8 mouse cellular contexts compared by ENCODE assay signal in the genomic region with DNA sequence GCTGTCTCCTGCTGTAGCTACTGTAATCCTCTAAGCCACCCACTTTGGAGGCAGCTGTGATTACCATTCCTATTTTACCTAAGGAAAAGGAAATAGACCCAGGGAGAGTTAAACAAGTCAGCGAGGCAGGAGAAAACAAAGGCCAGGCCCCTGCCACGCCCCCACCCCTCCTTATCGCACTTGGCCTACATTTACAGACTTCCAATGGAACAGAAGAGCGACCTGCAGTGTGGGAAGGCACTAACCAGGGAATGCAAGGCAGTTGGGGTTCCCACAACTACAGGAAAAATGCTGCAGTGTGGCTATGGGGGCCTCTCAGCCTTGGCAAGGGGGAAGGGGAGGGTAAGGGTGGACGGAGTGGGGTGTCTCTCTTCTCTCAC. TPM values are rescaled to one million over a fixed set of nuclear protein-coding genes. Genes with fewer than 3 reads are reported as not detected.
A peak's percentile ranks its signal among the peaks of the same experiment; 100 is the strongest.
DNase-seq lines count a peak whose midpoint lies in the region; ATAC-seq lines count a peak whose summit lies in the region.

No protein-coding gene starts in this region.

- no peaks in the 10 kb centered on the region for H3K9me3 ChIP-seq in forebrain, embryonic 10.5 days
- H3K9me3 ChIP-seq in forebrain, embryonic 15.5 days = no peaks in the 10 kb centered on the region
- H3K9me3 ChIP-seq in neural tube, embryonic 11.5 days (ENCODE audit: control insufficient read depth, low read length) = no peaks in the 10 kb centered on the region
- no peaks in the 10 kb centered on the region for H3K9me3 ChIP-seq in limb, embryonic 15.5 days

- H3K27ac ChIP-seq in forebrain, embryonic 10.5 days = peak overlapping the region; percentile 40; the same call in 1 of the 2 replicates
- no peak overlapping the region for H3K27ac ChIP-seq in forebrain, embryonic 15.5 days (replicated peaks)
- 0 out of 2 replicates have a peak overlapping the region, but pooled peaks have one; percentile 34 for H3K27ac ChIP-seq in neural tube, embryonic 11.5 days (ENCODE audit: low read depth, low read length)
- H3K27ac ChIP-seq in limb, embryonic 15.5 days = peak overlapping the region; percentile 83

- ATAC-seq in forebrain, embryonic 15.5 days (replicated peaks) = no peak
- no peak for ATAC-seq in neural tube, embryonic 11.5 days (ENCODE audit: insufficient read depth, low FRiP score, low TSS enrichment)
- ATAC-seq in limb, embryonic 15.5 days (ENCODE audit: insufficient number of reproducible peaks, low FRiP score, low TSS enrichment, low read depth) = no peak

- H3K9ac ChIP-seq in forebrain, embryonic 15.5 days (replicated peaks) = no peak overlapping the region
- H3K9ac ChIP-seq in neural tube, embryonic 11.5 days (ENCODE audit: low read length) = no peak overlapping the region; the same call in 1 of the 2 replicates
- H3K9ac ChIP-seq in limb, embryonic 15.5 days = no peak overlapping the region

- no peak overlapping the region for H3K4me3 ChIP-seq in forebrain, embryonic 10.5 days
- H3K4me3 ChIP-seq in forebrain, embryonic 15.5 days = no peak overlapping the region
- no peak overlapping the region for H3K4me3 ChIP-seq in neural tube, embryonic 11.5 days (ENCODE audit: low read depth, low read length)
- no peak overlapping the region for H3K4me3 ChIP-seq in limb, embryonic 15.5 days

- H3K4me2 ChIP-seq in forebrain, embryonic 15.5 days (replicated peaks) = no peak overlapping the region
- H3K4me2 ChIP-seq in neural tube, embryonic 11.5 days (ENCODE audit: low read depth) = no peak overlapping the region
- no peak overlapping the region for H3K4me2 ChIP-seq in limb, embryonic 15.5 days

- H3K4me1 ChIP-seq in forebrain, embryonic 10.5 days = peaks cover 60% of the 10 kb centered on the region
- H3K4me1 ChIP-seq in forebrain, embryonic 15.5 days = peaks cover 43% of the 10 kb centered on the region
- peaks cover 24% of the 10 kb centered on the region for H3K4me1 ChIP-seq in neural tube, embryonic 11.5 days (ENCODE audit: control insufficient read depth, insufficient read depth, low read length)
- H3K4me1 ChIP-seq in limb, embryonic 15.5 days = peaks cover 55% of the 10 kb centered on the region

- 16% methylated on average over 5 of the region's 5 CpGs for WGBS in forebrain, embryonic 10.5 days
- WGBS in forebrain, embryonic 15.5 days = 20% methylated on average over 5 of the region's 5 CpGs
- 22% methylated on average over 5 of the region's 5 CpGs for WGBS in neural tube, embryonic 11.5 days
- 27% methylated on average over 5 of the region's 5 CpGs for WGBS in limb, embryonic 15.5 days

- DNase-seq in forebrain, embryonic 10.5 days (ENCODE audit: extremely low spot score, low spot score) = no peak
- DNase-seq in neural tube, embryonic 11.5 days (ENCODE audit: low spot score) = no peak
- DNase-seq in neural tube, embryonic 10.5 days (ENCODE audit: extremely low spot score, low spot score) = no peak
- no peak for DNase-seq in spleen, postnatal 36 days (ENCODE audit: low spot score in 2 of 2)
- no peak for DNase-seq in urinary bladder, adult 18-20 months (ENCODE audit: low spot score in 2 of 2)
- no peak for DNase-seq in cerebellum, adult 9-10 months

- H3K36me3 ChIP-seq in forebrain, embryonic 10.5 days (replicated peaks) = no peaks in the 10 kb centered on the region
- no peaks in the 10 kb centered on the region for H3K36me3 ChIP-seq in forebrain, embryonic 15.5 days
- no peaks in the 10 kb centered on the region for H3K36me3 ChIP-seq in neural tube, embryonic 11.5 days (ENCODE audit: control insufficient read depth, insufficient read depth, low read length)
- no peaks in the 10 kb centered on the region for H3K36me3 ChIP-seq in limb, embryonic 15.5 days

- H3K27me3 ChIP-seq in forebrain, embryonic 10.5 days (ENCODE audit: poor library complexity, severe bottlenecking) = no peaks in the 10 kb centered on the region
- no peaks in the 10 kb centered on the region for H3K27me3 ChIP-seq in forebrain, embryonic 15.5 days
- H3K27me3 ChIP-seq in neural tube, embryonic 11.5 days (ENCODE audit: control insufficient read depth, insufficient read depth, low read length) = no peaks in the 10 kb centered on the region
- H3K27me3 ChIP-seq in limb, embryonic 15.5 days = no peaks in the 10 kb centered on the region

RNA-seq across cellular contexts. Expression of a gene that starts 34.2 kb away (rescaled TPM):
- 157 and 159 TPM in 2 replicates for polyA plus RNA-seq in forebrain, embryonic 10.5 days (2016; fragmentation: Nextera tagmentation; extraction: Ambion mirVana)
- 127 and 133 TPM in 2 replicates for polyA plus RNA-seq in forebrain, embryonic 15.5 days (2015; fragmentation: Nextera tagmentation; extraction: Ambion mirVana)
- 151 and 157 TPM in 2 replicates for polyA plus RNA-seq in neural tube, embryonic 11.5 days (2014; fragmentation: Nextera tagmentation; extraction: Ambion mirVana)
- polyA plus RNA-seq in limb, embryonic 15.5 days (2015; fragmentation: Nextera tagmentation; extraction: Ambion mirVana) = 155 and 163 TPM in 2 replicates
